Mouse (Mus musculus) urinary bladder, postnatal 14 days (tissue): ENCODE results near the gene Dip2b.

Source experiments
- DNase-seq: peaks from one replicate; pipeline ENCODE4 v3.0.0; 2021; ENCODE audit warnings: low spot score

The Dip2b gene

GRCm38 (mm10) chr15:100179685-100180084 is 141.2 kb downstream of the Dip2b start:
- no peak for DNase-seq

DNA sequence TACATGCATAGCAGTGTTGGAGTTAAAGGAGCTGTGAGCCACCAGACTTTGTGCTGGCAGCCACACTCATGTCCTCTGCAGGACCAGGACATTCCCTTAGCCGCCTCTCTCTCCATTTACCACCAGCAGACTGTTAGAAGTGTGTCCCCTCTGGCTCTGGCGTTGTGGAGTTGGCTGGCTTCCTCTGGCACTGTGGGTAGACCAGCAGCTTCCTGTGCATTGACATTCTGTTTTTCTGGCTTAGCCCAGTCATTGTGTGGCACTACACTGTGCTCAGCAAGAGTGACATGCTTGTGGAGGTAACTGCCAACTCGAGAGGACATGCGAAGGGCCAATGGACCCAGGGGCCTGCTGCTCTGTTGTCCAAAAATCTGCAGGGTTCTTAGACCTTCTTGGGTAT is 141.8 kb downstream of the Dip2b start:
- DNase-seq: no peak

DNA sequence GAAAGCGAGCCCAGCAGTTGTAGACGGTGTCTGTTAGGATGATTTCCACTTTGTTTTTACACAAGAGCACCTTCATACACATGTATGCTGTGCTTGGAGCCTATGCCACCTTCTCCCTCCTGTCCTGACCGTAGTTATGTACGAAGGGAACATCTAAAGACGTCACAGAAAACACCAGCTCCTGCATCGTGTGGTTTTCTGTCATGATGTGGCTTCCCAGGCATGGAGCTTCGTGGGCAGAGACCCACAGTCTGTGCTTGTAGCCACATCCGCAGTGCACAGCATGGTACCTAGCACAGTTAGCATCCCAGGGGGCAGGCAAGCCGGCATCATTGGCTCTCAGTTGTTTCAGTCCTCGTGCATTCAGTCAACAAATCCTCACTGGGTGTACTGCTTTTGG is 143.4 kb downstream of the Dip2b start:
- no peak for DNase-seq

DNA sequence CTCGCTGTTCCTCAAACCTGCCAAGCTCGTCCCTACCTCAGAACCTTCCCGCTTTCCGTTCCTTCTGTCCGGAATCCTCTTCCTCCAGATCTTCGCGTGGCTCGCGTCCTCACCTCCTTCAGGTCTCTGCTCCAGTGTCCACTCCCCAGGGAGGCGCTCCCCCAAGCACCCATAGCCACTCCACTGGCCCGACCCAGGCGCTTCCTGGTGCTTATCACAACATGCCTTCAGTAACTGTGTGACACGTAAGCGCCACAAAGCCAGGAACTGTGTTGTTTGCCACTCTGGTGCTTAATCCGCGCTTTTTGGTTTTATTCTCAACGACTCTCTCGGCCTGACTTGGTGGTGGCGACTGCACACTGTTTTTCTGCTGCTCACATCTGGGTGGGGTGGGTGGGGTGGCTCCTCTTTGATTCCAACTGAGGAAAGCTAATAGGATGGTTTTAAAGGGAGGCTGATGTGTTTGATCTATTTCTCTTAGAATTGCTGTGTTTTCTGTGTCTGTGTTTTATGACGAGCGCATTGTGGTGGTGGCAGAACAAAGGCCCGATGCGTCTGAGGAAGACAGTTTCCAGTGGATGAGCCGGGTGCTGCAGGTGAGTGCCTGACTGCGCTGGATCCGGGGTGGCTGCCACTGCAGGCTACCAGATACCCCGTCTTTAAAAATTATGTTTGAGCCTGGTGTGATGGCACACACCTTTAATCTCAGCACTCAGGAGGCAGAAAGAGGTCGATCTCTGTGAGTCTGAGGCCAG is 144.2 kb downstream of the Dip2b start:
- no peak for DNase-seq

DNA sequence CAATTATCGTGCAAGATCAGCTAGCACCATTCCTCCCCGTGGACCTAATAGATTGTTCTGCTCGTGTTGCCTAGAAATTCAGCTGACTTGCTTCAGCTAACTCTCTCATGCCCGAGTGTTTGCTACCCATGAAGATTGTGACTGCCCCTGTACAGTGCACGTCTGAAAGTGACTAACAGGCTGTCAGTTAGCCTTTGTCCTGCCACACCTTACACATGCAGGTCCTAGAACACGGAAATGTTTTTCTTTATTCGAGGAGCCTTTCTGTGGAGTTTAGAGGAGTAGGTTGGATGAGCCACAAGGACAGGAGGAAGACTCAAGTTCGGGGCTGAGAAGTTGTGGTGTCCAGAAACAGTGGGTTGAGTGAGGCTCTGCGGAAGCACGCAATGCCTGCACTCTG is 145.0 kb downstream of the Dip2b start:
- no peak for DNase-seq

- no peak for DNase-seq
Measured at GRCm38 (mm10) chr15:100184821-100185496, 146.5 kb downstream of the Dip2b start.

- DNase-seq: no peak
Measured at GRCm38 (mm10) chr15:100186234-100186633, 147.8 kb downstream of the Dip2b start.

DNA sequence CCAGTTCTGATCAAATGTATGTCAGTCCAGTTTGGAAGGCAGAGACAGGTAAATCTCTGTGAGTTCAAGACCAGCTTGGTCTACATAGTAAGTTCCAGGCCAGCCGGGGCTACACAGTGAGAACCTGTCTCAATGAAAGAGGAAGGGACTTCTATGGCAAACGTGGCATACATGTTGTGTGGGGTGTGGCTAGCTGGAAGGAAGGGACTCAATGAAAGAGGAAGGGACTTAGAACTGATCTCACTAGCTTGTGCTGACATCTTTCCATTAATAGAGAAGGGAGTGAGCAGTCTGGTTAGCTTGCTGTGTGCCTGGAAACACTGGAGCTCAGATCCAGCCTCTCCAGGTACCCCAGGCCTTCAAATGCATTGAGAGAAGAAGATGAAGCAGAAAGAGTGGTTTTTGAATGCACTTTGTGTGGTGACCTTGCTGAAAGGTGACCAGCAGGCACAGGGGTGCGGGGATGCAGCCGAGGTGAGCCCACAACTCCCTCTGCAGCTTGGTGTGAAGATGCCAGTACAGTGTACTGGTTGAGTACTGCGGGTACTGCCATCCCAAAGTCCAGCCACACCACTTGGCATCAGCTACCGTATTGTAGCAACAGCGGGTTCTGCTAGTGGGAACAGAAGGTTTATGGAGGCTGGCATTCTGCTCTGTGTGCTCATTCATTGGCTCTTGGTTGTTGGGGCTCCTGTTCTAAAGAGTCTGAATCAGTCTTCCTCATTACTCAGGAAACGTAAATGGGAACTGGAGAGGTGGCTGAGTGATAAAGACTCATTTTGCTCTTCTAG is 148.6 kb downstream of the Dip2b start:
- DNase-seq: no peak

GRCm38 (mm10) chr15:100188542-100188941 is 150.1 kb downstream of the Dip2b start:
- DNase-seq: no peak

DNA sequence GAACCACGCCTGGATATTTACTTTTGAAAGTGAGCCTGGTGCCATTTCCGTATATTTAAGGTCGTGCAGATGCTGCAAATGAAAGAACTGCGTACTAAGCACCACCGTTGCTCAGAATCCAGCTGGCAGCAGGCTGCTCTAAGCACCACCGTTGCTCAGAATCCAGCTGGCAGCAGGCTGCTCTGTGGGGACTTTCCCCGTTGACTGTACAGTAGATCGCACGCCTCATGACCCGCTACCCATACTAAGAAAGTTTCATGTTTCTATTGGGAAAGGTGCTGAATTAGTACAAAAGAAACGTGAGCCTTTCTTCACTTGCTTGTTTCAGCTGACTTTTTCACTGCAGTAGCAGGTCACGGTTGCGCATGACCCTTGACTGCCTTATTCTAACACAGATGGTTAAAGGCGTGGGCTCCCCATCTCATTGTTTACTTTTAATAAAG is 150.5 kb downstream of the Dip2b start:
- no peak for DNase-seq

GRCm38 (mm10) chr15:100190083-100190482 is 151.6 kb downstream of the Dip2b start:
- DNase-seq: no peak

GRCm38 (mm10) chr15:100198983-100199745 is 160.7 kb downstream of the Dip2b start:
- no peak for DNase-seq

GRCm38 (mm10) chr15:100199790-100200189 is 161.3 kb downstream of the Dip2b start:
- DNase-seq: peak; percentile 24

GRCm38 (mm10) chr15:100201806-100202205 is 163.3 kb downstream of the Dip2b start:
- DNase-seq: no peak

GRCm38 (mm10) chr15:100202431-100203015 is 164.1 kb downstream of the Dip2b start:
- no peak for DNase-seq

- no peak for DNase-seq
Measured at GRCm38 (mm10) chr15:100204574-100204973, 166.1 kb downstream of the Dip2b start.

DNA sequence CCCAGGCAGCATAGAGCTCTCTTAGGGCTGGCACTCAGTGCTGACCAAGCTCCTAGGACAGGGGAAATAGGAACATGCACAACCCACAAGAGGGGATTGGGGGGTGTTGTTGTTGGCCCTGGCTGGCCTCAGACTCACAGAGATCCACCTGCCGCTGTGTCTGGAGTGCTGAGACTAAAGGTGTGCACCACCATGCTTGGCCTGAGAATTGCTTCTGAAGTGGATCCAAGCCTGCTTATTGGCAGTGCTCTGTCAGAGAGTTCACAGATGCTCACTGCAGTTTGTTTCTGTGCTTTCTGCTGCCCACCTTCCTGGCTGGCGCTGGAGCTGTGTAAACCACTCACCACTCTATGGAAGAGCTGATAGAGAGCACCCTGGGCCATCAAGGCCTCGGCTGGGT is 171.5 kb downstream of the Dip2b start:
- DNase-seq: no peak

DNA sequence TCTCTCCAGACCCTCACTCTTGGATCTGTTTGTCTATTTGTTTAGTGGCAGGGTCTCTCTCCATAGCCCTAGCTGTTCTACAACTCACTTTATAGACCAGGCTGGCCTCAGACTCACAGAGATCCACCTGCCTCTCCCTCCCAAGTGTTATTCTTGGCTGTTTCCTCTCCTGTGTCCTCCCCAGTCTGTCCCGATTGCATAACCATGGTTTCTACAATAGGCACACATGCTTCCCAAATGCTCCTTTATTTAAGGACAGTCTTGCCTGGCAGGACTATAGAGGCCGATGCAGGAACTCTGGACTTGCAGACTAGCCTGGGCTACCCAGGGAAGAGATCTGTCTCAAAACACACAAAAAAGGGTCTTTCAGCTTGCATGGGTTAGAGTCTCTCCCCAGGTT is 174.9 kb downstream of the Dip2b start:
- no peak for DNase-seq

DNA sequence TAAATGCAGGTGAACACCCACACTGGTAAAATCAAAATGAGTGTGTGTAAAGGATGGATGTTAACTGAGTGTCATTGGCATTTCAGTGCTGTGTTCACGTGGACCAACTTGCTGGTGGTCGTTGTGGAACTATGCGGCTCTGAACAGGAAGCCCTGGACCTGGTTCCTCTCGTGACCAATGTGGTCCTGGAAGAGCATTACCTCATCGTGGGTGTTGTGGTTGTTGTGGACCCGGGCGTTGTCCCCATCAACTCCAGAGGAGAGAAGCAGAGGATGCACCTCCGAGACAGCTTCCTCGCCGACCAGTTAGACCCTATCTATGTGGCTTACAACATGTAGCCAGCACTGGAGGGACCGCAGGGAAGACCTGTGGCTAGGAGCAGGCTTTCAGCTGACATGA is 176.6 kb downstream of the Dip2b start:
- DNase-seq: no peak

GRCm38 (mm10) chr15:100216173-100216572 is 177.7 kb downstream of the Dip2b start:
- no peak for DNase-seq

GRCm38 (mm10) chr15:100218018-100218417 is 179.6 kb downstream of the Dip2b start:
- no peak for DNase-seq

DNA sequence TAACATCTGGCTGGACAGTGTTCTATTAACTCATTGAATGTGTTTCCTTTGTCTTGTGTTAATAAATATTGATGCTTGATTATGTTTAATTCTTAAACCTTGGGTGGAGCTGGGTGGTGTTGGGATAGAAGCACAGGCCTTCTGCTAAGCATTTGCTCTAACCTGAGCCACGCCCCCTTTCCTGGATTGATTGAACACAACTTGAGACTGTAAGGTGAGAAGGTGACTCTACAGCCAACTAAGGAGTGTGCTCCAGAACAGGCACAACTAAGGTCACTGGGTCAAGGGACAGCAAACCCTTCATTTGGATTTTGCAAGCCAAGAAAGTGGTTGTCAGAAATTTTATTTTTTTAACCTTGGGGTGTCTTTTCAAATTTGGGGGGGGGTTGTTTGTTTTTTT is 180.9 kb downstream of the Dip2b start:
- no peak for DNase-seq
